Mouse (Mus musculus) forebrain, embryonic 14.5 days (tissue): ENCODE measurements around the gene Olfr670. TPM values are rescaled to one million over a fixed set of nuclear protein-coding genes. Genes with fewer than 3 reads are reported as not detected.

Source experiments
- polyA plus RNA-seq: library from polyadenylated mRNA; unstranded; fragments of >200 nt; fragmentation: Nextera tagmentation; extraction: Ambion mirVana; gene quantifications from 2 replicates; pipeline ENCODE4 v1.2.1, GENCODE M21; 2014

Gene Olfr670
- polyA plus RNA-seq, 1 experiment from 2014 or later = not detected

Other genes with a start within 250 kb of the Olfr670 start
- not detected in 2 replicates for gene Usp17le, start 185.2 kb downstream of the Olfr670 start, polyA plus RNA-seq
- gene Usp17lb, start 120.0 kb downstream of the Olfr670 start, polyA plus RNA-seq = not detected in 2 replicates
- gene Usp17la, start 105.6 kb downstream of the Olfr670 start, polyA plus RNA-seq = not detected in 2 replicates
- gene Olfr665, start 84.6 kb downstream of the Olfr670 start, polyA plus RNA-seq = not detected in 2 replicates
- not detected in 2 replicates for gene Olfr666, start 66.7 kb downstream of the Olfr670 start, polyA plus RNA-seq
- gene Olfr667, start 41.1 kb downstream of the Olfr670 start, polyA plus RNA-seq = not detected in 2 replicates
- not detected in 2 replicates for gene Olfr668, start 34.6 kb downstream of the Olfr670 start, polyA plus RNA-seq
- not detected in 2 replicates for gene Olfr669, start 28.4 kb downstream of the Olfr670 start, polyA plus RNA-seq
- not detected in 2 replicates for gene Olfr671, start 16.5 kb upstream of the Olfr670 start, polyA plus RNA-seq
- not detected in 2 replicates for gene Olfr672, start 39.4 kb upstream of the Olfr670 start, polyA plus RNA-seq
- not detected in 2 replicates for gene Olfr675, start 65.8 kb upstream of the Olfr670 start, polyA plus RNA-seq
- gene Olfr676, start 70.1 kb upstream of the Olfr670 start, polyA plus RNA-seq = not detected in 2 replicates
- gene Olfr677, start 88.8 kb upstream of the Olfr670 start, polyA plus RNA-seq = not detected in 2 replicates
- not detected in 2 replicates for gene Olfr678, start 101.9 kb upstream of the Olfr670 start, polyA plus RNA-seq
- gene Olfr679, start 118.6 kb upstream of the Olfr670 start, polyA plus RNA-seq = not detected in 2 replicates
- gene Olfr680-ps1, start 130.2 kb upstream of the Olfr670 start, polyA plus RNA-seq = not detected in 2 replicates
- not detected in 2 replicates for gene Olfr681, start 154.2 kb upstream of the Olfr670 start, polyA plus RNA-seq
- not detected in 2 replicates for gene Olfr683, start 184.4 kb upstream of the Olfr670 start, polyA plus RNA-seq
- not detected in 2 replicates for gene Olfr684, start 201.0 kb upstream of the Olfr670 start, polyA plus RNA-seq
- gene Olfr685, start 223.4 kb upstream of the Olfr670 start, polyA plus RNA-seq = not detected in 2 replicates
- gene Olfr686, start 244.9 kb upstream of the Olfr670 start, polyA plus RNA-seq = not detected in 2 replicates